Mouse (Mus musculus) adrenal gland, postnatal 4 days (tissue): Measurements from ENCODE around the gene Cyp2c68. TPM values are rescaled to one million over a fixed set of nuclear protein-coding genes. Genes with fewer than 3 reads are reported as not detected.
"Not testable (repeated sequence)": the region's sequence is repeated elsewhere in the genome, so short reads cannot be mapped to it uniquely, and the experiment has no call there.

ENCODE experiments used
- DNase-seq, 2 experiments: peaks; one replicate each; pipeline ENCODE4 v3.0.0; 2021 to 2022; ENCODE audit warnings: low spot score in 2 of 2, mixed read lengths in 2 of 2
- long read RNA-seq, 2 experiments: library from polyadenylated mRNA; stranded (forward); transcript quantifications; one replicate each; pipeline ENCODE4 v2.0.0; 2021
- total RNA-seq, 2 experiments: library from RNA; stranded (reverse); gene quantifications; 2 replicates each; pipeline ENCODE4 v1.2.3; 2021

Cyp2c68 gene
- total RNA-seq, result 10 to 100 TPM in 1 of 2 experiments, under 1 TPM in 1; 0.70 to 21.1 TPM
- long read RNA-seq, experiment 1, transcript Cyp2c68-201 (9 exons, 1,724 nt), result major isoform, 17 of 22 reads
- long read RNA-seq, experiment 1, partial matches to known transcripts, result 2 of 22 reads
- long read RNA-seq, experiment 1, other reads (novel, unspliced or antisense), result 3 of 22 reads
- long read RNA-seq, experiment 2, result 0 reads

GRCm38 (mm10) chr19:39740920-39741319, at the start of gene Cyp2c68:
Gene Cyp2c68 (minus strand): TSS chr19:39741054.
- DNase-seq, result no peak

- DNase-seq, result not testable (repeated sequence)
Measured at GRCm38 (mm10) chr19:39785458-39785857, 44.6 kb upstream of the Cyp2c68 start.

GRCm38 (mm10) chr19:39745357-39745756, 4.5 kb upstream of the Cyp2c68 start:
- DNase-seq, result no peak

- not testable (repeated sequence) for DNase-seq
Measured at GRCm38 (mm10) chr19:39744361-39744760, 3.5 kb upstream of the Cyp2c68 start.

- not testable (repeated sequence) for DNase-seq
Measured at GRCm38 (mm10) chr19:39711116-39711515, 29.7 kb downstream of the Cyp2c68 start.

DNA sequence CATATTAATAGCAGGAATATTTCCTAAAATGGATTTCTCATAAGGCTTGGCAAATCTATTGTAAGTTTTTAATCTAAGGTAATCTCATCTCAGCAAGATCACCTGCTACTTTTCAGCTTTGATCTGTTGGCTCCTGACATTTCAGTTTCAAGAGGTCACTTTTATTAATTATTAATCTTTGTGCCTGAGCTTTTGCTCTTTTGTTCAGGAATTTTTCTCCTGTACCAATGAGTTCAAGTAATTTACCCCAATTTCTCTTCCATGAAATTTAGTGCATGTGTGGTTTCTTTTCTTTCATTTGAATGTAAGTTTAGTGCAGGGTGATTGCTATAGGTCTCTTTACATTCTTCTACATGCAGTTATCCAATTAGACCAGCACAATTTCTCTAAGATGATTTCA, 75.2 kb downstream of the Cyp2c68 start:
- DNase-seq, result not testable (repeated sequence)

DNA sequence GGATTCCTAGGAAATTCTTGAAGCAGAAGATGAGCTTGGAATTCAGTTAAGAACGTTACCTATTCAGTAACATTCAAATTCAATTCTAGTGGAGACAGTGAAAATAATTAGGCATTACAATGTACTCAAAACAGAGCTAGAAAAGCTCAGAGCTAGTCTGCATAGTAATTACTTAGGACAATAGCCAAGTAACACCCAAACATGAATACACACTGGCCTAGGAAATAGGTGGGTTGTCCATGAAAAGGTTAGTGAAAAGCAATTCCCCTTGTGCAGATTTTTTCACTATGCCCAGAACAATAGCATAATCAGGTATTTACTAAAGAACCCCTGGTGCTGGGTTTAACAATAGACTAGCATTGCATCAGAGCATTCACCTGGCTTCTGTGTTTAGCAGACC, 88.5 kb downstream of the Cyp2c68 start:
- no peak for DNase-seq

GRCm38 (mm10) chr19:39648938-39649337, 91.9 kb downstream of the Cyp2c68 start, which contains the start of gene Cyp2c67:
Gene Cyp2c67 (minus strand): TSS chr19:39649051.
- DNase-seq, result no peak

DNA sequence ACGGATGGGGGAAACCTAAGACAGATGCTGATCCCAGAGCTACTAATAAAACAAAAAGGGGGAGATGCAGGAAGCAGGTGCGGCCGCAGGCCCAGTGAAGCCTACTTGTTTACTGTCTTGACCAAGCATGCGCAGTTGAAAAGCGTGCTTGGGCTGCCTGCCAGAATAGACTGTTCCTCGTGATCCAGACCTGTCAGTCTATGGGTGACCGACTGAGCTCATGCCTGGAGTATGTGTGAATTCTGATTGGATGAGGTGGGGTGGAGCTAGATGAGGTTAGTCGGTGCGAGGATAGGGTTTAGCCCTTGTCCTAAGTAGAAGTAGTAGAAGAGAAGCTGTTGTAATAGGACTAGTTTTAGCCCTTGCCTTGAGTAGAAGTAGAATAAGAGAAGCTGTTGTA, 93.3 kb downstream of the Cyp2c68 start:
- no peak for DNase-seq

GRCm38 (mm10) chr19:39644551-39644950, 96.3 kb downstream of the Cyp2c68 start:
- not testable (repeated sequence) for DNase-seq

Other genes starting within 250 kb of the Cyp2c68 start
- not detected for gene Cyp2c39, start 230.2 kb downstream of the Cyp2c68 start, total RNA-seq
- gene Cyp2c67, start 92.0 kb downstream of the Cyp2c68 start, total RNA-seq, result 1 to 10 TPM in 1 of 2 experiments, not detected in 1; 3.9 TPM
- gene Cyp2c40, start 71.8 kb upstream of the Cyp2c68 start, total RNA-seq, result 10 to 100 TPM in 1 of 2 experiments, under 1 TPM in 1; 0.53 to 13.1 TPM
- 10 to 100 TPM in 1 of 2 experiments, under 1 TPM in 1; 0.45 to 21.8 TPM for gene Cyp2c69, start 145.7 kb upstream of the Cyp2c68 start, total RNA-seq